Mouse (Mus musculus): ENCODE measurements around the gene Hist1h4h. TPM values are rescaled to one million over a fixed set of nuclear protein-coding genes. Genes with fewer than 3 reads are reported as not detected.

Gene Hist1h4h
- polyA plus RNA-seq, 1 experiment from 2014 or later: 7.2 TPM

DNA sequence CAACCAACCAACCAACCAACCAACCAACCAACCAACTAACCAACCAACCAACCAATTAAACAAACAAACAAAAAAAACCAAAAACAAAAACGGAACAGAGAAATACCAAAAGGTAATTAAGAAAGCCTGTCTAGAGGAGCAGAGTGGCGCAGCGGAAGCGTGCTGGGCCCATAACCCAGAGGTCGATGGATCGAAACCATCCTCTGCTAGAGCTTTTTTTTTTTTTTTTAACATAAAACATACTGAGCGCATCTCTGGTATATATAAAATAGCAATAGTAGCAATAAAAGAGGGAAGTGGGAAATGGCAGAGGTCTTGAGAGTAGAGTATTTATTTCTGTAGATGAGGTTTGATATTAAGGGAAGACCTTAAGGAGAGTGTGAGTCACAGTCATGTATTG, 30.9 kb upstream of the Hist1h4h start:
- no peak for ATAC-seq (ENCODE audit: extremely low read depth, insufficient number of reproducible peaks, low FRiP score, low TSS enrichment)
- Histone ChIP-seq H3K27ac (replicated peaks) (no peak overlapping the region), H3K9ac (no peak overlapping the region), H3K4me3 (no peak overlapping the region), H3K4me2 (peak overlapping the region; percentile 70; the same call in 1 of the 2 replicates), H3K36me3 (no peaks in the 10 kb centered on the region), H3K9me3 (no peaks in the 10 kb centered on the region), H3K4me1 (peaks cover 45% of the 10 kb centered on the region), H3K27me3 (replicated peaks) (no peaks in the 10 kb centered on the region)
- WGBS: 11% methylated on average over 7 of the region's 7 CpGs

DNA sequence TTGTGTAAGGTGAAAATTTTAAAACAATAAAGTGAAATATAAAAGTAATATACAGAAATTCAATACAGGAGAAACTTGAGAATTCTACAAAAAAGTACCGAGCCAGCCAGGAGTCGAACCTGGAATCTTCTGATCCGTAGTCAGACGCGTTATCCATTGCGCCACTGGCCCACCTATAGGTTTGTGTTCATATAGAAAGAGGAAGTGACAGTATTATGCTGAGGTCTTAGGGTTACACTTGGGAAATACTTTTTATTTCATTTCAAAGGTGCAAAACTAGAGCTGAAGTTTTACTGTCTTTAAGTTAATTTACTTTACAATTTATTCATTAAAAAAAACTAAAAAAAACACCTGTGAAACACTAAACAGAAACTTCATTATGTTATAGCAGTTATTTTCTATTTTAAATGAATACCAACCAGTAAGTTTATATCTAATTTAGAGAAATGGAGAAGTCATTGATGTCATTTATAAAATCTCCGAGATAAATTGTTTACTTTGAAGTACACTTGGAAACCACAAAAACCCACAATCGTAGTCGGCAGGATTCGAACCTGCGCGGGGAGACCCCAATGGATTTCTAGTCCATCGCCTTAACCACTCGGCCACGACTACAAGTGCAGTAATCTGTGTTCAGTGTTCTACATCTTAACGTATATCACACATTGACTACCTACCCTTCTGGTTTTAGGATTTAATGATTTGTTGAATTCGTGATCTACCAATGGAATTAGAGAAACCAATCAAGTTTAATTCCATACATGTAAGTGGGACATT, 30.2 kb upstream of the Hist1h4h start:
- H3K4me3 ChIP-seq: peak overlapping the region; percentile 35
- ATAC-seq (ENCODE audit: extremely low read depth, insufficient number of reproducible peaks, low FRiP score, low TSS enrichment): no peak
- no peaks in the 10 kb centered on the region for H3K27me3 ChIP-seq (replicated peaks)
- peaks cover 51% of the 10 kb centered on the region for H3K4me1 ChIP-seq
- H3K36me3 ChIP-seq: no peaks in the 10 kb centered on the region
- H3K9ac ChIP-seq: no peak overlapping the region
- WGBS: 4% methylated on average over 17 of the region's 17 CpGs
- no peak overlapping the region for H3K27ac ChIP-seq (replicated peaks)
- no peaks in the 10 kb centered on the region for H3K9me3 ChIP-seq
- H3K4me2 ChIP-seq: peak overlapping the region; percentile 62

DNA sequence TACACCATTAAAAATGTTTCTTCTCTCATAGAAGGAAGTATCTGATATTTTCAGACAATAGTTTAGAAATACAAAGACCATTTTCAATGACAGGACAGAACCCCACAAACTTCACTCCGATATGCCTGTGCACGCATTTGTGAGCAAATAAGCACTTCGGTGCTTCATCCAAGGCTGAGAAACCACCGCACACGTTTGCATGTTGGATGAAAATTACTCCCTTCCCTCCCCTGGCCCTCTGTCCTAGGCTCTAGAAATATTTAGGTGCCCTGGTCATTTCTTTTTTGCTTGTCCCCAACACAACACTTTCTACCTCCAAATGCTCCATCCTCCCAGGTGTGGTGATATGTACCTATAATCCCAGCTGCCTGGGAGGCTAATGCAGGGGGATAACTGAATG, 29.3 kb upstream of the Hist1h4h start:
- ATAC-seq (ENCODE audit: extremely low read depth, insufficient number of reproducible peaks, low FRiP score, low TSS enrichment): no peak
- Histone ChIP-seq H3K4me3 (peak overlapping the region; percentile 35), H3K9me3 (no peaks in the 10 kb centered on the region), H3K27me3 (replicated peaks) (no peaks in the 10 kb centered on the region), H3K27ac (replicated peaks) (no peak overlapping the region), H3K4me2 (peak overlapping the region; percentile 62), H3K9ac (peak overlapping the region; percentile 24; the same call in 1 of the 2 replicates), H3K36me3 (no peaks in the 10 kb centered on the region), H3K4me1 (peaks cover 59% of the 10 kb centered on the region)
- WGBS: 25% methylated on average over 5 of the region's 5 CpGs

DNA sequence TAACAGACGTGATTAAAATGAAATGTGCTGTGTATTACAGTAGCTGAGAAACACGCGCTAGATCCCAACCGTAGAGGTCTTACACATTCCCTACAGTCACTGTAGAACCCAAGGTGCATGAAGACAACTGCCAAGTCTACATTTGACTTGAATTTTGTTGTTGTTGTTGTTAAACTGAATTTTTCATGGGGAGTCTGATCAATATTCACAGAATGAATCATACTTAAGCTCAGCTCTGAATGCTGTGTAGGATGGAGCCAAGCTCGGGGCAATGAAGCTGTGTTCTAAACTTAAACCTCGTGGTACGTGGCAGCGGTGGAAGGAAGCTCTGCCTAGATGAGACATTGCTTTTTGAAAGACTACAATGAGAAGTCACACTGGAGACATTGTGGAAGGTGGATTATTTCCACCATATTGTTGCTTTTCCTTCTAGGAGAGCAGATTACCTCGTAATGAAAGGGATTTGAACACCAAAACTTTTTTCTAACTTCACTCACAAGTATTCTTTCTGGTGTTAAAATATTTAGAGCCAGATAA, 28.8 kb upstream of the Hist1h4h start:
- H3K4me3 ChIP-seq: peak overlapping the region; percentile 35
- no peak overlapping the region for H3K27ac ChIP-seq (replicated peaks)
- WGBS: 24% methylated on average over 9 of the region's 9 CpGs
- no peaks in the 10 kb centered on the region for H3K9me3 ChIP-seq
- no peak for ATAC-seq (ENCODE audit: extremely low read depth, insufficient number of reproducible peaks, low FRiP score, low TSS enrichment)
- H3K4me1 ChIP-seq: peaks cover 62% of the 10 kb centered on the region
- H3K27me3 ChIP-seq (replicated peaks): no peaks in the 10 kb centered on the region
- H3K4me2 ChIP-seq: peak overlapping the region; percentile 62
- peak overlapping the region; percentile 25; the same call in 1 of the 2 replicates for H3K9ac ChIP-seq
- H3K36me3 ChIP-seq: no peaks in the 10 kb centered on the region

DNA sequence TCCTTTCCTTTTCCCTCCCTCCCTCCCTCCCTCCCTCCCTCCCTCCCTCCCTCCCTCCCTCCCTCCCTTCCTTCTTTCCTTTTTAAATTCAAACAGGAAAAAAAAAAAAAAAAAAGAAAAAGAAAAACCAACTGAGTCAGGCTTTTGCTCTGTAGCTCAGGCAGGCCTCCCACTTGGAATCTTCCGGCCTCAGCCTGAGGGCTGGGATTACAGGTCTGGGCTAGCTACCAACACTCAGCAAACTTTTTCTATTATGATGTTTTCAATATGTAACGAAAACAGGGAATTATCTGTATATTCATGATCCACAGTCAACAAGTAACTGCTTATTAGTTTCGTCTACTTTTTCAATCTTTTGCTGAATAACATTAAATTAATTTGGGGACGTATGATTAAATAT, 27.9 kb upstream of the Hist1h4h start:
- Histone ChIP-seq H3K36me3 (no peaks in the 10 kb centered on the region), H3K4me2 (no peak overlapping the region), H3K9me3 (no peaks in the 10 kb centered on the region), H3K4me1 (peaks cover 59% of the 10 kb centered on the region), H3K27me3 (replicated peaks) (no peaks in the 10 kb centered on the region), H3K27ac (replicated peaks) (no peak overlapping the region), H3K9ac (no peak overlapping the region), H3K4me3 (no peak overlapping the region)
- ATAC-seq (ENCODE audit: extremely low read depth, insufficient number of reproducible peaks, low FRiP score, low TSS enrichment): no peak
- WGBS: 53% methylated on average over 4 of the region's 4 CpGs

DNA sequence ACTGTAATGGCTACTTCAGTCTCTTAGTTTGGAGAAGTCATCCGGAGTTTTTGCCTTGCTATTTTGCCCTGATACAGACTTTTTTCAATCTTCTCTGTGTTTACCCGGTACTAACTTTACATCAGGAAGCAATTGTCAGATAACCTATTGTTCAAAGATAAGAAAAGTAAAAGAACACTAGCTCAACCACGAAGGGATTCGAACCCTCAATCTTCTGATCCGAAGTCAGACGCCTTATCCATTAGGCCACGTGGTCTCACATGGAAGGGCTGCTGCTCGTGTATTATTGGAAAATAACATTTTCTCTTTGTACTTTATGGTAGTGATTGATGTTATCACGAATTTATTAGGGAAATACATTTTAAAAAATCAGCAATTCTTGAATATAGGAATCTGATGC, 27.1 kb upstream of the Hist1h4h start:
- no peaks in the 10 kb centered on the region for H3K9me3 ChIP-seq
- H3K27me3 ChIP-seq (replicated peaks): no peaks in the 10 kb centered on the region
- H3K4me1 ChIP-seq: peaks cover 52% of the 10 kb centered on the region
- H3K27ac ChIP-seq (replicated peaks): no peak overlapping the region
- WGBS: 3% methylated on average over 9 of the region's 9 CpGs
- H3K4me2 ChIP-seq: peak overlapping the region; percentile 28
- H3K36me3 ChIP-seq: no peaks in the 10 kb centered on the region
- peak overlapping the region; percentile 13; the same call in 1 of the 2 replicates for H3K4me3 ChIP-seq
- no peak for ATAC-seq (ENCODE audit: extremely low read depth, insufficient number of reproducible peaks, low FRiP score, low TSS enrichment)
- H3K9ac ChIP-seq: no peak overlapping the region

DNA sequence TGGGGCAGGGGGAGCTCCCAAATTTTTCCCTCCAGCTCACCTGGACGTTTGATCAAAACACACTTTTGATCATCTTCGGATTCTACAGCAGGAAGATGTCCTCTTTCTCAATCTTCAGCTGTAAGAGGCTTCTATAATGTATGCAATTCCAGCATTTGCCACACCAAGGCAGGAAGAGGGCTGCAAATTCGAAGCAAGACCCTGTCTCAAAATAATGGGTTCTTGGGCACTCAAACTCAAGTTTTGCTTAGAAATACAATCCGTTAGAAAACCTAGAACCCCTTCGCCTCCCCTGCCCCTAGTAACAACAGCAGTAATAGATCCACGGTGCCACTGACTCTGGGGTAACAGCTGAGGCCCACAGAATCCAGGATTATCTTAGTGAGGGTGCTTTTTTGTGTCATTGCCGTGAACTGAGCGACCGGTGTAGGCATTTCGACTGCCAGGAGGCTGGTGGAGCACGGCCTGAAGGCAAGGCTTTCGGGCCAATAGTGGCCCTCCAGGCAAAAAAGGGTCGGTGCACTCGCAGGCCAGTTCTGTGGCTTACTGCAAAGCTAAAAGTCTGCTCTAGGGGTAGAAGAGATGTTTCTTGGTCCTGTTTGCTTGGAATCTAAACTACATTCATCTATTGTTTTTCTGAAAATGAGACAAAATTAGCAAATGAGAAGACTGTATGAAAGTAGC, 25.0 kb upstream of the Hist1h4h start:
- Histone ChIP-seq H3K9ac (peak overlapping the region; percentile 76), H3K4me1 (peaks cover 56% of the 10 kb centered on the region), H3K4me2 (peak overlapping the region; percentile 73), H3K27ac (replicated peaks) (peak overlapping the region; percentile 64), H3K9me3 (no peaks in the 10 kb centered on the region), H3K4me3 (peak overlapping the region; percentile 47), H3K27me3 (replicated peaks) (no peaks in the 10 kb centered on the region), H3K36me3 (no peaks in the 10 kb centered on the region)
- WGBS: 7% methylated on average over 14 of the region's 14 CpGs
- ATAC-seq (ENCODE audit: extremely low read depth, insufficient number of reproducible peaks, low FRiP score, low TSS enrichment): no peak

DNA sequence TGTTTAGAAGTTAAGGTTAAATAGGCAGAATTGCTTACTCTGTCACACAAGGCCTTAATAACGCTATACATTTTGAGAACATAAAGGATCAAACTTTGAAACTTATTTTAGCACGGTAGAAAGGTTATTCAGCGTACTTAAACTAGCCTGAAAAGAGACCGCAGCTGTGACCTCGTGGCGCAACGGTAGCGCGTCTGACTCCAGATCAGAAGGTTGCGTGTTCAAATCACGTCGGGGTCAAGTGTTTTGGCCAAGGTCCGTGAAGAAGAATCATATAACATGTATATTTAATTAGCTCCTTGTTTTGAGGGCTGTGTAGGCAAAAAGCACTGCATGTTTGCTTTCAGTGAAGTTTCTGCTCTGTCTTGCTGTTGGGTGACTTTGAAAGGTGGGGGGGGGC, 24.5 kb upstream of the Hist1h4h start:
- H3K36me3 ChIP-seq: no peaks in the 10 kb centered on the region
- H3K4me3 ChIP-seq: peak overlapping the region; percentile 47
- H3K9me3 ChIP-seq: no peaks in the 10 kb centered on the region
- H3K27ac ChIP-seq (replicated peaks): peak overlapping the region; percentile 64
- WGBS: 8% methylated on average over 13 of the region's 13 CpGs
- peak overlapping the region; percentile 76 for H3K9ac ChIP-seq
- peak overlapping the region; percentile 73 for H3K4me2 ChIP-seq
- no peak for ATAC-seq (ENCODE audit: extremely low read depth, insufficient number of reproducible peaks, low FRiP score, low TSS enrichment)
- no peaks in the 10 kb centered on the region for H3K27me3 ChIP-seq (replicated peaks)
- peaks cover 53% of the 10 kb centered on the region for H3K4me1 ChIP-seq

DNA sequence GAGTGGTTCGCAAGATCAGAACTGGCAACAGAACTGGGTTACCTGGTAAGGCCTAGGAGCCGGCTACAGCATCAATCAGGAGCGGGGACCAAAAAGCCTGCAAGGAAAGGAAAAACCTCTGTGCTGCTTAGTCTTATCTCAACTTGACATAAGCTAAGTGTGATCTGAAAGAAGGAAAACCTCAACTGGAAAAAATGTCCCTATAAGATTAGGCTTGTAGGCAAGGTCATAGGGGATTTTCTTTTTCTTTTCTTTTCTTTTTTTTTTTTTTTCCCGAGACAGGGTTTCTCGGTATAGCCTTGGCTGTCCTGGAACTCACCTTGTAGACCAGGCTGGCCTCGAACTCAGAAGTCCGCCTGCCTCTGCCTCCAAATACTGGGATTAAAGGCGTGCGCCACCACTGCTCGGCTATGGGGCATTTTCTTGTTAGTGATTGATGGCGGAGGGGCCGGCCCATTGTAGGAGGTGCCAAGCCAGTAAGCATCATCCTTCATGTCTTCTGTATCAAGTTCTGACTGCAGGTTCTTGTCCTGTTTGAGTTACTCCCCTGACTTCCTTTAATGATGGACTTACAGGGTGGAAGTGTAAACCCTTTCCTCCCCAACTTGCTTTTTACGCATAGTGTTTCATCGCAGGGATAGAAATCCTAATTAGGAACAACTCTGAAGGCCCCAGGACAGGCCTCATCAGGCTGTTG, 23.9 kb upstream of the Hist1h4h start:
- 25% methylated on average over 14 of the region's 14 CpGs for WGBS
- no peak for ATAC-seq (ENCODE audit: extremely low read depth, insufficient number of reproducible peaks, low FRiP score, low TSS enrichment)
- H3K4me2 ChIP-seq: peak overlapping the region; percentile 73
- no peaks in the 10 kb centered on the region for H3K36me3 ChIP-seq
- H3K27ac ChIP-seq (replicated peaks): peak overlapping the region; percentile 64
- peaks cover 47% of the 10 kb centered on the region for H3K4me1 ChIP-seq
- H3K9ac ChIP-seq: 0 out of 2 replicates have a peak overlapping the region, but pooled peaks have one; percentile 21
- H3K27me3 ChIP-seq (replicated peaks): no peaks in the 10 kb centered on the region
- H3K9me3 ChIP-seq: no peaks in the 10 kb centered on the region
- H3K4me3 ChIP-seq: peak overlapping the region; percentile 47

DNA sequence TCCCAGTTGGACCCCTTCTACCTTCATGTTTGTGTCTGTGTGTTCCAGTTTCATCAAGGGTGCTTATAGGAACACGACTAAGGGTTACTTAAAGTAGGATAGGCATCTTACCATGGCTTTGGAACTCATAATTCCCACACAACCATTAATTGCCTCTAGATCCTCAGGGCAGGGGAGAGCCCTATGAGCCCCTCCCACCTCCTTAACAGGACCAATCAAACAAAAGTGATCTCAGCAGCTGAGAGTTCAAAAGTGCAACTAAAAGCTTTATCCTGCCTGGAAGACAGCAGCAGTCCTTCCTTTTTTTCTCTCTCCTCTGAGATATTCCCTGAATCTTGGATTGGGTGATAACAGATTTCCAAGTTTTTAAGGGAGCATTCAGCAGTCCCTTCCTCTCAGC, 20.7 kb upstream of the Hist1h4h start:
- Histone ChIP-seq H3K27ac (replicated peaks) (0 out of 2 replicates have a peak overlapping the region, but pooled peaks have one; percentile 21), H3K4me2 (no peak overlapping the region), H3K36me3 (no peaks in the 10 kb centered on the region), H3K9me3 (no peaks in the 10 kb centered on the region), H3K4me3 (no peak overlapping the region), H3K27me3 (replicated peaks) (no peaks in the 10 kb centered on the region), H3K9ac (no peak overlapping the region), H3K4me1 (peaks cover 33% of the 10 kb centered on the region)
- ATAC-seq (ENCODE audit: extremely low read depth, insufficient number of reproducible peaks, low FRiP score, low TSS enrichment): no peak
- WGBS: 21% methylated on average over 1 of the region's 1 CpGs

DNA sequence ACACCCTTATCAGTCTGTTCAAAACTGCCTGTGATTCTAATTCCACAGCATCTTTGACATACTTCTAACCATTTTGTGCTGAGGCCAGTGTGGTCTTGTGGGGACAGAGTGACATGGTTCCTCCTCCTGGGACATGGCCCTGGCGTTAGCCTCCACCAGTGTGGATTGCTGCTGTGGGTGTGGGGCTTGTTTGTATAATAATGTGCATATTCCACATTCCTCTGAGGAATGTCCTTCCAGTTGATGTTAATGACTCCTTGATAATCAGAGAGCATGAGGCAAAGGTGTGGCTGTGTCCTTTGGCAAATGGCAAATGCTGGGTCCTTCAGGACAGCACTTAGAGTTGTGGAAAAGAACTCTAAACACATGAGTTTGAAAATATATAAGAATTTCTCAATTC, 17.3 kb upstream of the Hist1h4h start:
- Histone ChIP-seq H3K4me1 (peaks cover 17% of the 10 kb centered on the region), H3K4me3 (no peak overlapping the region), H3K9ac (no peak overlapping the region), H3K36me3 (no peaks in the 10 kb centered on the region), H3K4me2 (no peak overlapping the region), H3K27me3 (replicated peaks) (no peaks in the 10 kb centered on the region), H3K27ac (replicated peaks) (no peak overlapping the region), H3K9me3 (no peaks in the 10 kb centered on the region)
- ATAC-seq (ENCODE audit: extremely low read depth, insufficient number of reproducible peaks, low FRiP score, low TSS enrichment): no peak
- 88% methylated on average over 1 of the region's 1 CpGs for WGBS

Data from heart, embryonic 13.5 days (tissue).